Mouse (Mus musculus) kidney, adult 2 months (tissue): Measurements from ENCODE around the gene Elmod3.

Experiments
- CTCF ChIP-seq: fragments of 200-500 bp; conservative IDR thresholded peaks from 2 replicates; pipeline ENCODE4 v1.5.1; 2011; ENCODE audit warnings: low read depth, mild to moderate bottlenecking, control low read depth, low read length, moderate library complexity, mixed read lengths; ENCODE audit not compliant: insufficient read depth, insufficient read length
- POLR2A ChIP-seq: fragments of 200-500 bp; IDR thresholded peaks from one replicate; pipeline ENCODE4 v1.6.1; 2011; ENCODE audit warnings: low read depth, low read length, control low read depth

DNA sequence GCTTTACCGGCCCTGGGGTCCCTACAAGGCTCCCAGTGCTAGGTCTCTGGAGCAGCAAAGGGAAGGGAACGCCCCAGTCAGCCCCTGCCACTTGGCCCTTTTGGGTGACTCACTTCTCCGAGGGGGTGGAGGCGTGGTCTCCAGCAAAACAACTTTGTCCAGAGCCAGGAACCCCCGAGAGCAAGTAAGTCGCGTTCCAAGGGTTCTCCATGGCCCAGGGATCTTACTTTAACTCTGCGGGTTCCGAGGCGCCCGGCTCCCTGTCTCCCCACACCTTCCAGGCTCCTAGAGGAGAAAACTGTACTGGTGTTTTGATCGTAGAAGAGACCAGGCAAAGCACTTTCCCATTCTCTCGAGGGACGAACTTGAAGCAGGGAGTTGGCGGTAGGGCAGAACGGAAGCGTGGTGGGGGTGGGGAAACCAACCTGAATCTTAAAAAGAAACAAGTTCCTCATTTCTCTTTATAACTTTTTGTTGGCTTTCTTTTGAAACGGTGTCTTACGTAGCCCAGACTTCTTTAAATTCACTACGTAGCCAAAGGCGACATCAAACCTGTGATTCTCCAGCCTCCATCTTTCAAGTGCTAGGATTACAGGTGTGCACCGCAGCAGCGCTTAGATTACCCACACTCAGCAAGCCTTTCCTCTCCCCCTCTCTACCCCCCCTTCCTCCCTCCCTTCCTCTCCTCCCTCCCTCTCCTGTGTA, 53.8 kb downstream of the Elmod3 start, which contains the start of gene Capg:
- TF ChIP-seq POLR2A (no peak), CTCF (no peak)
